Mouse (Mus musculus): ENCODE results near the gene Katna1. TPM values are rescaled to one million over a fixed set of nuclear protein-coding genes. Genes with fewer than 3 reads are reported as not detected.

Katna1 gene
- total and polyA plus RNA-seq, 3 experiments: 43.3 to 222 (median 46.0) TPM

GRCm38 (mm10) chr10:7712506-7712905 lies 13.3 kb upstream of the Katna1 start:
- no peaks in the 10 kb centered on the region for H3K9me3 ChIP-seq (replicated peaks; ENCODE audit: insufficient read depth, low read length)
- H3K27ac ChIP-seq (ENCODE audit: control insufficient read depth, low read depth, low read length): no peak overlapping the region
- H3K79me2 ChIP-seq (ENCODE audit: control insufficient read depth, insufficient read depth, low read length, poor library complexity): no peaks in the 10 kb centered on the region
- no peak overlapping the region for H3K4me3 ChIP-seq (ENCODE audit: control insufficient read depth in 1 of 2, insufficient read depth in 1 of 2, low read depth in 2 of 2, low read length in 2 of 2)
- peaks cover 0 to 38% of the 10 kb centered on the region in 2 experiments; a peak in 2 of 4 replicates for H3K36me3 ChIP-seq (ENCODE audit: control insufficient read depth in 1 of 2, insufficient read depth in 2 of 2, low read length in 2 of 2)
- TF ChIP-seq POLR2A (IDR thresholded peaks at IDR 0.05; ENCODE audit: control insufficient read depth in 1 of 2, insufficient read depth in 1 of 2, low read depth in 1 of 2, low read length in 2 of 2, poor library complexity in 1 of 2) (no peak), USF2 (IDR thresholded peaks at IDR 0.05; ENCODE audit: borderline replicate concordance in 1 of 2, insufficient read depth in 1 of 2, low read depth in 1 of 2, low read length in 2 of 2) (no peak), KAT2A (conservative IDR thresholded peaks at IDR 0.05; ENCODE audit: low read depth, low read length) (no peak), NELFE (IDR thresholded peaks at IDR 0.05; ENCODE audit: low read depth, low read length) (no peak), JUND (IDR thresholded peaks at IDR 0.05; ENCODE audit: low read depth, low read length) (no peak), E2F4 (IDR thresholded peaks at IDR 0.05; ENCODE audit: borderline replicate concordance, low read depth, low read length) (no peak), CHD2 (IDR thresholded peaks at IDR 0.05; ENCODE audit: low read length) (no peak), CHD1 (IDR thresholded peaks at IDR 0.05; ENCODE audit: low read depth, low read length) (no peak), HCFC1 (IDR thresholded peaks at IDR 0.05; ENCODE audit: low read depth, low read length) (no peak), RCOR1 (IDR thresholded peaks at IDR 0.05; ENCODE audit: low read depth, low read length) (no peak)
- H3K9ac ChIP-seq (ENCODE audit: control insufficient read depth, low read depth, low read length, poor library complexity, severe bottlenecking): no peak overlapping the region
- H3K27me3 ChIP-seq (ENCODE audit: control insufficient read depth in 1 of 2, insufficient read depth in 2 of 2, low read length in 2 of 2): no peaks in the 10 kb centered on the region
- DNase-seq (ENCODE audit: low read depth, low spot score): no peak
- no peaks in the 10 kb centered on the region; a peak in 1 of 4 replicates for H3K4me1 ChIP-seq (ENCODE audit: control insufficient read depth in 1 of 2, insufficient read depth in 2 of 2, low read length in 2 of 2)

DNA sequence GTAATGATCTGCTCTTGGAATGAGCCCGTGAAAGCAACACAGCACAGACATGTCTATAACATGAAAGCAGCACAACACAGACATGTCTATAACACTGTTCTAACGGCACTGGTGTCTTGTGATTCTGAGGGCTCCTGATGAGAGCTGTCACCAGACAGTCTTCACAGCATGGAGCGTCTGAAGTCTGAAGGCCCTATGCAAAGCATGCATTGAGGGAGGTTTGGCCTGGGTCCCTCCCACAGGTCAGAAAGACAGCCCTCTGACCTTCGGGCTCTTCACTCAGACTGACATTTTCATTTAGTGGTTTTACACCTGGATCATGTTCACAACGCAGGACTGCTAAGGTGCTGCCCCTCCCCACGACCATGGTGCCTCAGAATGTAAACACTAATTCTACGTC lies 10.7 kb upstream of the Katna1 start:
- H3K27me3 ChIP-seq (ENCODE audit: control insufficient read depth in 1 of 2, insufficient read depth in 2 of 2, low read length in 2 of 2): no peaks in the 10 kb centered on the region
- no peaks in the 10 kb centered on the region for H3K79me2 ChIP-seq (ENCODE audit: control insufficient read depth, insufficient read depth, low read length, poor library complexity)
- DNase-seq (ENCODE audit: low read depth, low spot score): no peak
- H3K36me3 ChIP-seq (ENCODE audit: control insufficient read depth in 1 of 2, insufficient read depth in 2 of 2, low read length in 2 of 2): peaks cover 0 to 29% of the 10 kb centered on the region in 2 experiments; a peak in 2 of 4 replicates
- H3K4me3 ChIP-seq (ENCODE audit: control insufficient read depth in 1 of 2, insufficient read depth in 1 of 2, low read depth in 2 of 2, low read length in 2 of 2): no peak overlapping the region
- no peak overlapping the region for H3K9ac ChIP-seq (ENCODE audit: control insufficient read depth, low read depth, low read length, poor library complexity, severe bottlenecking)
- H3K27ac ChIP-seq (ENCODE audit: control insufficient read depth, low read depth, low read length): no peak overlapping the region
- H3K4me1 ChIP-seq (ENCODE audit: control insufficient read depth in 1 of 2, insufficient read depth in 2 of 2, low read length in 2 of 2): no peaks in the 10 kb centered on the region; a peak in 1 of 4 replicates
- no peaks in the 10 kb centered on the region for H3K9me3 ChIP-seq (replicated peaks; ENCODE audit: insufficient read depth, low read length)
- TF ChIP-seq POLR2AphosphoS2 (IDR thresholded peaks at IDR 0.05; ENCODE audit: low read length) (no peak), MXI1 (IDR thresholded peaks at IDR 0.05; ENCODE audit: low read depth, low read length) (no peak), SMC3 (IDR thresholded peaks at IDR 0.05; ENCODE audit: low read depth, low read length) (no peak), USF1 (IDR thresholded peaks at IDR 0.05; ENCODE audit: low read depth, low read length) (no peak), POLR2AphosphoS5 (IDR thresholded peaks at IDR 0.05; ENCODE audit: borderline replicate concordance, low read depth, low read length) (no peak), UBTF (IDR thresholded peaks at IDR 0.05; ENCODE audit: borderline replicate concordance, insufficient read depth, low read depth, low read length) (no peak), ZNF384 (IDR thresholded peaks at IDR 0.05; ENCODE audit: low read depth, low read length) (no peak), ZKSCAN1 (IDR thresholded peaks at IDR 0.05; ENCODE audit: low read depth, low read length) (no peak), MEF2A (IDR thresholded peaks at IDR 0.05; ENCODE audit: extremely low read depth, insufficient replicate concordance, low read depth, low read length, poor library complexity, severe bottlenecking) (no peak), MYC (IDR thresholded peaks at IDR 0.05; ENCODE audit: low read depth, low read length) (no peak), TAL1 (IDR thresholded peaks at IDR 0.05; ENCODE audit: low read length) (no peak), KAT2A (conservative IDR thresholded peaks at IDR 0.05; ENCODE audit: low read depth, low read length) (no peak), USF2 (IDR thresholded peaks at IDR 0.05; ENCODE audit: borderline replicate concordance in 1 of 2, insufficient read depth in 1 of 2, low read depth in 1 of 2, low read length in 2 of 2) (no peak), CHD1 (IDR thresholded peaks at IDR 0.05; ENCODE audit: low read depth, low read length) (no peak), CHD2 (IDR thresholded peaks at IDR 0.05; ENCODE audit: low read length) (no peak), ZC3H11A (IDR thresholded peaks at IDR 0.05; ENCODE audit: low read depth, low read length) (no peak), HCFC1 (IDR thresholded peaks at IDR 0.05; ENCODE audit: low read depth, low read length) (no peak)

Data from MEL (cell line).